Mouse (Mus musculus): Measurements from ENCODE around the gene Lrmp.
A peak's percentile ranks its signal among the peaks of the same experiment; 100 is the strongest.

The Lrmp gene

GRCm38 (mm10) chr6:145197949-145198686 lies 82.7 kb downstream of the Lrmp start:
- no peak for DNase-seq (ENCODE audit: extremely low spot score, low spot score)

- peak; percentile 8 for DNase-seq (ENCODE audit: extremely low spot score, low spot score)
These were observed 87.1 kb downstream of the Lrmp start for GRCm38 (mm10) chr6:145202432-145203125.

GRCm38 (mm10) chr6:145204440-145204839 lies 89.0 kb downstream of the Lrmp start:
- DNase-seq (ENCODE audit: extremely low spot score, low spot score) = no peak

- DNase-seq (ENCODE audit: extremely low spot score, low spot score) = no peak
These were observed 89.7 kb downstream of the Lrmp start for GRCm38 (mm10) chr6:145205142-145205541.

- no peak for DNase-seq (ENCODE audit: extremely low spot score, low spot score)
These were observed 94.7 kb downstream of the Lrmp start for GRCm38 (mm10) chr6:145210056-145210680.

- DNase-seq (ENCODE audit: extremely low spot score, low spot score) = peak; percentile 99
These were observed 95.4 kb downstream of the Lrmp start, which contains the start of the genes Casc1 and Etfrf1 for GRCm38 (mm10) chr6:145210816-145211338. TSS of gene Casc1 (minus strand) at chr6:145211005. TSS of gene Etfrf1 (plus strand) at chr6:145211134.

- no peak for DNase-seq (ENCODE audit: extremely low spot score, low spot score)
These were observed 96.2 kb downstream of the Lrmp start for GRCm38 (mm10) chr6:145211376-145212305.

- no peak for DNase-seq (ENCODE audit: extremely low spot score, low spot score)
These were observed 98.5 kb downstream of the Lrmp start for GRCm38 (mm10) chr6:145213916-145214315.

- DNase-seq (ENCODE audit: extremely low spot score, low spot score) = no peak
These were observed 100.4 kb downstream of the Lrmp start for GRCm38 (mm10) chr6:145215826-145216225.

- DNase-seq (ENCODE audit: extremely low spot score, low spot score) = no peak
These were observed 108.8 kb downstream of the Lrmp start for GRCm38 (mm10) chr6:145224246-145224645.

Measured in neural tube, embryonic 10.5 days (tissue).